Mouse (Mus musculus) spleen, adult 12 weeks (tissue): ENCODE data around the gene Cd48.
"Not testable (repeated sequence)": the region's sequence is repeated elsewhere in the genome, so short reads cannot be mapped to it uniquely, and the experiment has no call there.

Experiments
- DNase-seq: peaks from one replicate; pipeline ENCODE4 v3.0.0; 2022; ENCODE audit warnings: low spot score

The Cd48 gene

GRCm38 (mm10) chr1:171681531-171682299, at the start of gene Cd48:
TSS of gene Cd48 (plus strand) at chr1:171682009.
- DNase-seq: no peak

GRCm38 (mm10) chr1:171635696-171636095, 46.1 kb upstream of the Cd48 start:
- no peak for DNase-seq

GRCm38 (mm10) chr1:171637101-171637500, 44.7 kb upstream of the Cd48 start:
- no peak for DNase-seq

- no peak for DNase-seq
Measured at GRCm38 (mm10) chr1:171638686-171639085, 43.1 kb upstream of the Cd48 start.

- DNase-seq: no peak
Measured at GRCm38 (mm10) chr1:171640796-171641195, 41.0 kb upstream of the Cd48 start.

GRCm38 (mm10) chr1:171643612-171644011, 38.2 kb upstream of the Cd48 start:
- peak; percentile 13 for DNase-seq

- no peak for DNase-seq
Measured at GRCm38 (mm10) chr1:171646429-171646940, 35.3 kb upstream of the Cd48 start.

GRCm38 (mm10) chr1:171647716-171648115, 34.1 kb upstream of the Cd48 start:
- DNase-seq: no peak

GRCm38 (mm10) chr1:171648840-171649239, 33.0 kb upstream of the Cd48 start:
- DNase-seq: no peak

GRCm38 (mm10) chr1:171652734-171653133, 29.1 kb upstream of the Cd48 start, which contains the start of gene Slamf7:
TSS of gene Slamf7 (minus strand) at chr1:171653035.
- no peak for DNase-seq

GRCm38 (mm10) chr1:171658561-171658991, 23.2 kb upstream of the Cd48 start:
- no peak for DNase-seq

GRCm38 (mm10) chr1:171660423-171660822, 21.4 kb upstream of the Cd48 start:
- no peak for DNase-seq

- DNase-seq: no peak
Measured at GRCm38 (mm10) chr1:171661482-171661881, 20.3 kb upstream of the Cd48 start.

- DNase-seq: no peak
Measured at GRCm38 (mm10) chr1:171663757-171664156, 18.1 kb upstream of the Cd48 start.

- DNase-seq: no peak
Measured at GRCm38 (mm10) chr1:171666350-171666749, 15.5 kb upstream of the Cd48 start.

- no peak for DNase-seq
Measured at GRCm38 (mm10) chr1:171667160-171667559, 14.6 kb upstream of the Cd48 start.

- DNase-seq: not testable (repeated sequence)
Measured at GRCm38 (mm10) chr1:171672451-171672850, 9.4 kb upstream of the Cd48 start.

- DNase-seq: no peak
Measured at GRCm38 (mm10) chr1:171672854-171673475, 8.8 kb upstream of the Cd48 start.

GRCm38 (mm10) chr1:171674467-171674866, 7.3 kb upstream of the Cd48 start:
- DNase-seq: no peak

GRCm38 (mm10) chr1:171677721-171678120, 4.1 kb upstream of the Cd48 start:
- no peak for DNase-seq

- DNase-seq: no peak
Measured at GRCm38 (mm10) chr1:171681009-171681408, 800 bp upstream of the Cd48 start.

GRCm38 (mm10) chr1:171684923-171685322, 3.1 kb downstream of the Cd48 start:
- DNase-seq: no peak

GRCm38 (mm10) chr1:171687320-171687719, 5.5 kb downstream of the Cd48 start:
- no peak for DNase-seq
